Mouse (Mus musculus) ovary, postnatal 10 days (tissue): ENCODE measurements around the gene Fbxo4.

Experiments
- DNase-seq: peaks from one replicate; pipeline ENCODE4 v3.0.0; 2022; ENCODE audit warnings: low spot score

The Fbxo4 gene

GRCm38 (mm10) chr15:3979061-3979848 is at the start of gene Fbxo4:
Gene Fbxo4, minus strand, starts transcription at chr15:3979573.
- peak; percentile 79 for DNase-seq

- DNase-seq, result no peak
Observed at GRCm38 (mm10) chr15:4028960-4029359, 49.6 kb upstream of the Fbxo4 start.

GRCm38 (mm10) chr15:4028411-4028700 is 49.0 kb upstream of the Fbxo4 start:
- DNase-seq, result no peak

GRCm38 (mm10) chr15:4027671-4028410 is 48.5 kb upstream of the Fbxo4 start:
- DNase-seq, result no peak

GRCm38 (mm10) chr15:4026831-4027584 is 47.6 kb upstream of the Fbxo4 start:
- DNase-seq, result peak; percentile 80

GRCm38 (mm10) chr15:4026231-4026773 is 46.9 kb upstream of the Fbxo4 start, which contains the start of gene Oxct1:
Gene Oxct1, plus strand, starts transcription at chr15:4026383.
- peak; percentile 51 for DNase-seq

GRCm38 (mm10) chr15:4025508-4025904 is 46.1 kb upstream of the Fbxo4 start:
- no peak for DNase-seq

- no peak for DNase-seq
Observed at GRCm38 (mm10) chr15:4024726-4025507, 45.5 kb upstream of the Fbxo4 start.

- DNase-seq, result no peak
Observed at GRCm38 (mm10) chr15:4023747-4024146, 44.4 kb upstream of the Fbxo4 start.

- DNase-seq, result no peak
Observed at GRCm38 (mm10) chr15:4020711-4021110, 41.3 kb upstream of the Fbxo4 start.

GRCm38 (mm10) chr15:4013873-4014272 is 34.5 kb upstream of the Fbxo4 start:
- DNase-seq, result no peak

GRCm38 (mm10) chr15:4000536-4000935 is 21.2 kb upstream of the Fbxo4 start:
- DNase-seq, result no peak

GRCm38 (mm10) chr15:3999144-3999543 is 19.8 kb upstream of the Fbxo4 start:
- DNase-seq, result no peak

GRCm38 (mm10) chr15:3996267-3997010 is 17.1 kb upstream of the Fbxo4 start:
- no peak for DNase-seq

GRCm38 (mm10) chr15:3995448-3996266 is 16.3 kb upstream of the Fbxo4 start, which contains the start of gene AW549877:
Gene AW549877, minus strand, starts transcription at chr15:3995744.
- DNase-seq, result peak; percentile 97

- no peak for DNase-seq
Observed at GRCm38 (mm10) chr15:3994852-3995447, 15.6 kb upstream of the Fbxo4 start.

- no peak for DNase-seq
Observed at GRCm38 (mm10) chr15:3987981-3988380, 8.6 kb upstream of the Fbxo4 start.

- DNase-seq, result no peak
Observed at GRCm38 (mm10) chr15:3984876-3985275, 5.5 kb upstream of the Fbxo4 start.

- DNase-seq, result no peak
Observed at GRCm38 (mm10) chr15:3982732-3983131, 3.4 kb upstream of the Fbxo4 start.

- DNase-seq, result no peak
Observed at GRCm38 (mm10) chr15:3979871-3980270, 498 bp upstream of the Fbxo4 start.
